Comparison of ENCODE assay signal across 13 mouse cellular contexts in genomic region chr12:71849051-71849450, GRCm38 (mm10).
"Had no signal": no experiment of that assay in that cellular context is flagged by ENCODE, and none has a peak within 500 bp of the region (broad histone marks: within the 10 kb centered on the region; RNA-seq: fewer than 3 reads in every experiment).

No protein-coding gene starts in this region.

- H3K27me3 ChIP-seq: limb, embryonic 13.5 days; liver, embryonic 13.5 days; neural tube, embryonic 15.5 days had no signal

- DNase-seq: kidney, postnatal 36 days; left cerebral cortex, postnatal 4 days; liver, embryonic 13.5 days; lung, adult 18-20 months; midbrain, embryonic 14.5 days; right cerebral cortex, adult 18-20 months; right cerebral cortex, postnatal 25 days; thymus, postnatal 36 days had no signal

- H3K4me3 ChIP-seq: limb, embryonic 13.5 days; liver, embryonic 13.5 days; midbrain, embryonic 10.5 days; myocyte; neural tube, embryonic 15.5 days had no signal

- H3K27ac ChIP-seq: kidney, postnatal 0 days; limb, embryonic 13.5 days; midbrain, embryonic 10.5 days; neural tube, embryonic 15.5 days had no signal

- H3K9ac ChIP-seq: limb, embryonic 13.5 days; liver, embryonic 13.5 days; neural tube, embryonic 15.5 days had no signal

- H3K4me2 ChIP-seq: limb, embryonic 13.5 days; liver, embryonic 13.5 days; neural tube, embryonic 15.5 days had no signal

- H3K36me3 ChIP-seq: limb, embryonic 13.5 days; midbrain, embryonic 10.5 days; neural tube, embryonic 15.5 days had no signal

- H3K9me3 ChIP-seq: limb, embryonic 13.5 days; liver, embryonic 13.5 days; midbrain, embryonic 10.5 days; neural tube, embryonic 15.5 days had no signal
